Mouse (Mus musculus) kidney, postnatal 0 days (tissue): ENCODE data around the gene Msantd3. TPM values are rescaled to one million over a fixed set of nuclear protein-coding genes. Genes with fewer than 3 reads are reported as not detected.
A peak's percentile ranks its signal among the peaks of the same experiment; 100 is the strongest.

ENCODE experiments used
- ATAC-seq: fragments of 200-750 bp; cut with Nextera tagmentation; replicated peaks from 2 replicates; pipeline ENCODE4 v1.8.0; 2017; ENCODE audit warnings: low read depth, moderate number of reproducible peaks, moderate TSS enrichment, moderate library complexity; ENCODE audit not compliant: low FRiP score
- DNase-seq: peaks from one replicate; pipeline ENCODE4 v3.0.0-alpha.2; 2016; ENCODE audit warnings: low spot score
- H3K27ac ChIP-seq: fragments of 300-500 bp; sonication (generic); 2 replicates; pipeline ENCODE4 v1.5.1; 2014; ENCODE audit warnings: mild to moderate bottlenecking
- H3K27me3 ChIP-seq: fragments of 300-500 bp; sonication (generic); 2 replicates; pipeline ENCODE4 v1.6.1; 2014; ENCODE audit warnings: low read length, mixed read lengths; ENCODE audit not compliant: insufficient read depth
- H3K36me3 ChIP-seq: fragments of 300-500 bp; sonication (generic); 2 replicates; pipeline ENCODE4 v1.6.1; 2014; ENCODE audit warnings: low read length, mixed read lengths; ENCODE audit not compliant: insufficient read depth
- H3K4me1 ChIP-seq: fragments of 300-500 bp; sonication (generic); replicated peaks from 2 replicates; pipeline ENCODE4 v1.6.1; 2014; ENCODE audit warnings: antibody characterized with exemption, low read length, mixed read lengths; ENCODE audit not compliant: insufficient read depth
- H3K4me2 ChIP-seq: fragments of 300-500 bp; sonication (generic); 2 replicates; pipeline ENCODE4 v1.6.1; 2014; ENCODE audit warnings: mild to moderate bottlenecking, low read length, moderate library complexity, mixed read lengths
- H3K4me3 ChIP-seq: fragments of 300-500 bp; sonication (generic); replicated peaks from 2 replicates; pipeline ENCODE4 v1.5.1; 2014; ENCODE audit warnings: low read depth, low read length
- H3K9ac ChIP-seq: fragments of 300-500 bp; sonication (generic); 2 replicates; pipeline ENCODE4 v1.6.1; 2014; ENCODE audit warnings: low read depth, low read length
- H3K9me3 ChIP-seq: fragments of 300-500 bp; sonication (generic); replicated peaks from 2 replicates; pipeline ENCODE4 v1.6.1; 2016; ENCODE audit warnings: low read length, inconsistent platforms, mixed read lengths
- CTCF ChIP-seq: IDR thresholded peaks from 2 replicates; pipeline ENCODE4 v1.5.1; 2016; ENCODE audit warnings: antibody characterized with exemption, low read depth, mild to moderate bottlenecking, moderate library complexity
- WGBS: fragments of 180-500 bp; shearing (Covaris S2); extraction: QIAGEN DNeasy Blood & Tissue Kit; methylation state at CpG from one replicate; pipeline ENCODE4 v1.1.7; 2014; 5-methylcytosine and 5-hydroxymethylcytosine counted together
- polyA plus RNA-seq: library from polyadenylated mRNA; unstranded; fragments of >200 nt; fragmentation: Nextera tagmentation; extraction: Ambion mirVana; gene quantifications from 2 replicates; pipeline ENCODE4 v1.2.1, GENCODE M21; 2015

The Msantd3 gene
- polyA plus RNA-seq = 28.8 and 30.7 TPM in 2 replicates

- H3K27me3 ChIP-seq = no peaks in the 10 kb centered on the region
- no peak for TF ChIP-seq CTCF
- H3K4me1 ChIP-seq = peaks cover 15% of the 10 kb centered on the region
- H3K27ac ChIP-seq = peak within 1 kb of the TSS; percentile 92
- WGBS = under 1% methylated on average over 62 of the region's 86 CpGs
- H3K4me3 ChIP-seq = peak within 1 kb of the TSS; percentile 79
- H3K4me2 ChIP-seq = peak within 1 kb of the TSS; percentile 67
- ATAC-seq = peak; percentile 72
- H3K9me3 ChIP-seq = no peaks in the 10 kb centered on the region
- H3K9ac ChIP-seq = peak within 1 kb of the TSS; percentile 98
- peak; percentile 75 for DNase-seq
- no peaks in the 10 kb centered on the region for H3K36me3 ChIP-seq
These were observed at the start of gene Msantd3 for GRCm38 (mm10) chr4:48539841-48540575. Gene Msantd3, plus strand, starts transcription at chr4:48539935.

DNA sequence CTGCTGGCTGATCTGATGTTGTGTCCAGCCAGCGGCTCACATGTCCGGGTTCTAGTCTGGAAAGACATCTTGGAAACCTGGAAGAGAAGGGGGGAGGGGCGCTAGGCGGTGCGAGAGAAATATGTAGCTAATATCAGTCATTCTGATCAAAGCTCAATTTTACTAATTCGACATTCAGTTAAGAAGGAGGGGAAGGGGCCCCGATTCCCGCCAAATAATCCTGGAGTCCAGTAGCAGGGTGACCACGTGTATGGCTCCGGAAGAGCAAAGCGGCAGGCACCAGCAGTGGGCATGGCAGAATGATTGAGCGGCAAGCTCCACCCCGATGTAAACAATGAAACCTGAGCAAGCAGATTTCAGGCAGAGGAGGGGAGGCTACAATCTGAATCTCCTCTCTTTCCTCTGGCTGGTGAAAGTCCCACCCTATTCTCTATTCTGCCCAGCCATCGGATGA, 48.4 kb upstream of the Msantd3 start:
- H3K4me1 ChIP-seq = no peaks in the 10 kb centered on the region
- ATAC-seq (peak; percentile 54; the same call in 1 of the 2 replicates), DNase-seq (peak; percentile 72)
- peak overlapping the region; percentile 38 for H3K4me2 ChIP-seq
- WGBS = 9% methylated on average over 14 of the region's 14 CpGs
- no peaks in the 10 kb centered on the region for H3K36me3 ChIP-seq
- H3K9ac ChIP-seq = no peak overlapping the region
- no peaks in the 10 kb centered on the region for H3K27me3 ChIP-seq
- no peaks in the 10 kb centered on the region for H3K9me3 ChIP-seq
- no peak for TF ChIP-seq CTCF
- no peak overlapping the region for H3K4me3 ChIP-seq
- H3K27ac ChIP-seq = no peak overlapping the region

DNA sequence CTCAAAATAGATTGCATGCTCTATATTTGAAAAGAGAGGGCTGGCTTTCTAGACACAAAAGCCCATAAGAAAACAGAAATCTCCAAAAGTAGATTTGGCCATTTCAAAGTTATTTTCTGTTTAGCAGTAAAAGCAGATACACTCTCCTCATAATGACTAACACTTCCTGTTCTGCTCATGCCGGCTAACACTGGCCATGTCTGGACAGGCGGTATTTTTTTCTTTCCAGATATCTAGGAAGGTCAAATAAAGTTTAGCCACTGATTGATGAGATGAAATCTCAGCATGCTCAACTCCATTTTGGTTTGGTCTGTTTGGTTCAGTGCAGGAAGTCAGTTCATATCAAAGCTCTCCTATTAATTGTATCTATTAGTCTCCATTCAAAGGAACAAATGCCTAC, 47.2 kb upstream of the Msantd3 start:
- H3K4me2 ChIP-seq = no peak overlapping the region
- no peak overlapping the region for H3K27ac ChIP-seq
- TF ChIP-seq CTCF = no peak
- H3K27me3 ChIP-seq = no peaks in the 10 kb centered on the region
- no peak overlapping the region for H3K9ac ChIP-seq
- 62% methylated on average over 2 of the region's 2 CpGs for WGBS
- no peak overlapping the region for H3K4me3 ChIP-seq
- H3K36me3 ChIP-seq = no peaks in the 10 kb centered on the region
- DNase-seq (peak; percentile 41), ATAC-seq (no peak)
- H3K4me1 ChIP-seq = no peaks in the 10 kb centered on the region
- H3K9me3 ChIP-seq = no peaks in the 10 kb centered on the region

- Histone ChIP-seq H3K27ac (no peak overlapping the region), H3K36me3 (no peaks in the 10 kb centered on the region), H3K9me3 (no peaks in the 10 kb centered on the region), H3K4me1 (no peaks in the 10 kb centered on the region), H3K4me2 (no peak overlapping the region), H3K27me3 (no peaks in the 10 kb centered on the region), H3K4me3 (no peak overlapping the region), H3K9ac (no peak overlapping the region)
- ATAC-seq (no peak), DNase-seq (no peak)
- TF ChIP-seq CTCF = no peak
- WGBS = 24% methylated on average over 2 of the region's 2 CpGs
These were observed 28.9 kb upstream of the Msantd3 start for GRCm38 (mm10) chr4:48510861-48511260.

DNA sequence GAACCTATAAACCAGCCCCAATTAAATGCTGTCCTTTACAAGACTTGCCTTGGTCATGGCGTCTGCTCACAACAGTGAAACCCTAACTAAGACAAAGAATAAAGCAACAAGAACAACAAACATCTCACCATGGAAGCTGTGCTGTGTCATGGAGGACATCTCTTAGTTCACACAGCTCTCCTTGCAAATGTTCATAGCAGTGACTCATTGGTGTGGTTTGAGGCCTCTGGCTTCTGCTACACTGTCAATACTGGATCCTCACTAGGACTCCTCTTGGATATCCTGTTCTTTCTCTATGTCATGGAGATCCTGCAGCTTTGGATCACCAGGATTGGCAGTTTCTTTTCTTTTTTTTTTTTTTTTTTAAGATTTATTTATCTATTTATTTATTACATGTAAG, 10.2 kb upstream of the Msantd3 start:
- H3K4me2 ChIP-seq = no peak overlapping the region
- no peaks in the 10 kb centered on the region for H3K4me1 ChIP-seq
- H3K36me3 ChIP-seq = no peaks in the 10 kb centered on the region
- ATAC-seq (no peak), DNase-seq (no peak)
- no peak for TF ChIP-seq CTCF
- no peak overlapping the region for H3K4me3 ChIP-seq
- H3K9me3 ChIP-seq = no peaks in the 10 kb centered on the region
- H3K9ac ChIP-seq = no peak overlapping the region
- H3K27ac ChIP-seq = no peak overlapping the region
- 95% methylated on average over 1 of the region's 1 CpGs for WGBS
- no peaks in the 10 kb centered on the region for H3K27me3 ChIP-seq

DNA sequence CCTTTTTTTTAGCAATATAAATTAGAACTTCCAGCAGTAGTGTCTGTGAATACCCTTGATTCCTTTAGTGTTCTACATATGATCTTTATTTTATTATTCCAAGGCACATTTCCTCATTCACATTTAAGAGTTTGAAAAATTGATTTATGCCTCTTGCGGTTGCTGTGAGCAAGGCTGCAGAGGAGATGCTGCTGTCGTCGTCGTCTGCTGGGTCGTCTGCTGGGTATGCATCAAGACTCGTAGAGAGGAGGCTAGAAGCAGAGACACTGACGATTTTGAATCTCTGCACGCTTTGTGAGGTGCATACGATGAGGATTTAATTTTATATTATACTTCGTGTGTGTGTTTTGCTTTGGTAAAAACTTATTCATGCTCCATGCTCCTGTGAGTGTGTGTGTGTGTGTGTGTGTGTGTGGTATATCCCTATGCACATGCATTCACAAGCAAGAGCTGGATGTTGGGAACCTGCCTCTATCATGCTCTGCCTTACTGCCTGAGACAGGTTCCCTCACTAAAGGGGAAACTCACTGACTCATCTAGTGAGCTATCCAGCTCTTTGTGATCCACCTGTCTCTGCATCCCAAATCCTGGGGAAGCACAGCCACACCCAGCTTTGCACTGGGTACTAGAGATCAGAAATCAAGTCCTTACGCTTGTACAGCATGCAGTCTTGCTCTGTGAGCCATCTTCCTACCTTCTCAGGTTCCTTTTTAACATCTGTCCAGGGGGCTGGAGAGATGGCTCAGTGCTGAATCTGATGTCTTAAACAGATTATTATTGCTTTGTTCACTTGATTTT, 7.7 kb upstream of the Msantd3 start:
- Histone ChIP-seq H3K27ac (no peak overlapping the region), H3K4me2 (no peak overlapping the region), H3K36me3 (no peaks in the 10 kb centered on the region), H3K4me3 (no peak overlapping the region), H3K9me3 (no peaks in the 10 kb centered on the region), H3K9ac (no peak overlapping the region), H3K4me1 (no peaks in the 10 kb centered on the region), H3K27me3 (no peaks in the 10 kb centered on the region)
- TF ChIP-seq CTCF = no peak
- ATAC-seq (no peak), DNase-seq (peak; percentile 34)
- 66% methylated on average over 11 of the region's 11 CpGs for WGBS
